Mouse (Mus musculus) frontal cortex, postnatal 10 days (tissue): ENCODE results near the gene Tbc1d30.

ENCODE experiments used
- DNase-seq, 2 experiments: peaks; one replicate each; pipeline ENCODE4 v3.0.0; 2022; ENCODE audit warnings: low spot score in 2 of 2, mixed read lengths in 1 of 2

Tbc1d30 gene

DNA sequence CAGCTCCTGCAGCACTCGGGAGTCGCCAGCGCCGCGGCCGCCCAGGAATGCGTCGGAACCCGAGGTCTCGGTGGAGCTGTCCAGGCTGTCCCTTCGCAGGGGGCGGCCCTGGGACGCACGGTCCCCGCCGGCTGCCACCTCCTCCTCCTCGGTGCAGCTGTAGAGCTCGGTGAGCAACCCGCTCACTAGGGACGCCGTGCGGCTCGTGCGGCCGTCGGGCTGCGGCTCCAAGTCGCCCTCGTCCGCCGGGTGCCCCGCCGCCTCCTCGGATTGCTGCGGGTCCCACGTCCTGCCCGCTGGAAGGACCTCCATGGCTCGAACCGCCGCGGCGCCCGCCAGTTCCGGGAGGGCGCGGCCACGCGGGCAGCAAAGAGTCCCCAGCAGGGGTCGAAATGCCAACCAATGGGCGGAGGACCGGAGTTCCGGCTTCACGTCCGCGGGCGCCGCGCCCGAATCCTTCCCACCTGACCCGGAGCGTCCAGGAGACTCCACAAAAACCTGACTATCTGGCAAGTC is at the start of gene Tbc1d30:
Tbc1d30 (minus strand) TSS at position 213 of the 516 bp plus-strand sequence.
- no peak for DNase-seq

DNA sequence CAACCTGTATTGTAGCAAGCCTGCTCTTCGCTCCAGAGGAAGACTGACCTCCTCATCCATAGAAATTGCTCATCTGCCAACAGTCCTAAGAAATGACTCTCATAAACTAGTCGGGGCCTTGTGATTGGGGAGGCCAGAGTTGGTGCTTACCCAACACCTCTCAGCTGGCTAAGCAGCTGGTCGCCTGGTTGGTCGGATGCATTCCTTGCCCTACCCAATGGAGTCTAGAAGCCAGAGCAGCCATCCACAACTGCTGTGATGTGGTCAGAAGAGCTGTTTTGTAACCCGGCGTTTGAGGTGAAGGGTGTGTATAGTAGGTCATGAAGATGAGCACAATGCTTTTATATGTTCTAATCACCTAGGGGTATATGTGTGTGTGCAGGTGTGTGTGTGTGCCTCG is 47.5 kb upstream of the Tbc1d30 start:
- no peak for DNase-seq

DNA sequence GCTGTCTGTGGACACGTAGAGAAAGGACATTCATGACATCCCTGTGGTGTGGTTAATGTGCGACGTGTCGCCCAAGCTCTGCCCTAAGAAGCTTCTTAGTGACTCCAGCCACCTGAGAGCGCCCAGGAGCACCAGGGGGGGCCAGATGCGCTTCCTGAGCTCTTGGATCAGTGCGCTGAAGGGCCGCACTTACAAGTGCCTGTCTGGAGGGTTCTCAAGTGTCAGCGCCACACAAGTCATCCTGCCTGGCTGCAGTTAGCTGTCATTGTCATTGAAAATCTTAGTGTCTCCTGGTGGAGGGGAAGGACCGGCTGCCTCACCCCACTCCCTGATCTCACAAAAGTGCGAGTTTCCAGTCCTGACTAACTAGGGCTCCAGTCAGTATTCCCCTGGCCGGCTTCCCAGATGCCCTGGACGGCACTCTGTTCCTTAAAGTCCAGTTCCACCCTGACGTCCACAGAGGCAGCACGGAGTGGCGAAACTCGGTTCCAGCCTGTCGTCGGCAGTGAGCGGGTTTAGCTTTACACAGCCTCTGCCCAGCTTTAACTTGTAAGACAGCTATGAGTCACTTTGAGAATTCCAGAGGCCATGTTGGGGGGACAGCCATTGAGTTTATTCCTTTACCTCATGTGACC is 44.6 kb upstream of the Tbc1d30 start:
- DNase-seq, result no peak

DNA sequence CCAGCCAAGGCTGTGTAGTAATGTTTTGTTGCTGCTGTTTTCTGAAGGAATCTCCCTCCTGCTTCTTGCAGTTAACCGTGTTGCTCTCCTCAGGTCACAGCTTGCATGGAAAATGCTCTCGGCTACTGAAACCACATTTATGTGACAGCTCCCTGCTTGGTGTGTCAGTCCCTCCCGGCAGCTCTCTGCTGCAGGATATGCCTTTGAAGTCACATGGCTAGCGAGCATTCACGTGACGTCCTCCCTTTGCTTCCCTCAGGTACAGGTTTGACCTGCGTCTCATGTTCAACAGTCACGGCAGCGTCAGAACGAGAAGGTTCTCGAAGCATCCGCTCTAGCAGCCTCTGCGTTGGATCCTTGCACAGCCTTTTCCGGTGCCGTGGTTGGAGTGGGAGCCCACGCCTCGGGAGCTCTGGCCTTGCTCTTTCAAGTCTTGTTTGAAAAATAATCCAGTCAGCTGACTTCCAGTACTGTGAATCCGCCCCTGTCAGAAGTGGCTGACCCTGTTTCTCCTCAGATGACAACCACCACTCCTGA is 43.8 kb upstream of the Tbc1d30 start:
- no peak for DNase-seq

DNA sequence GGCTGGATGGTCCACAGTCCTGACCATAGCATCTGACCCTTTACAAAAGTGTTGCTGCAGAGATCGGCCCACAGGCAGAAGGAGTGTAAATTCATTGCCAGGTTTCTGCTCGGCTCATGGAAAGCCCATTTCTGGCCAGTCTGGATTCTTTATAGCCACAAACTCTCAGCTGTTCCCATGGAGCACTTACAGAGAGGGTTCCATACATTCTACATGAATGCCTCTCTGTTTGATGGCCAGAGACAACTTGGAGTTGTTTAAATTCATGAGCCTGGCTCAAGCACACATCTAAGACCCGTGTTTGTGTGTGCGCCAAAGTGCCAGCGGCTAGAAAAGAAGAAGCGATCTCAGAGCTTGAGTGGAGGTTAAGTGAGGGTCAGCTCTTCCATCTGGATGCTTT is 43.2 kb upstream of the Tbc1d30 start:
- no peak for DNase-seq

DNA sequence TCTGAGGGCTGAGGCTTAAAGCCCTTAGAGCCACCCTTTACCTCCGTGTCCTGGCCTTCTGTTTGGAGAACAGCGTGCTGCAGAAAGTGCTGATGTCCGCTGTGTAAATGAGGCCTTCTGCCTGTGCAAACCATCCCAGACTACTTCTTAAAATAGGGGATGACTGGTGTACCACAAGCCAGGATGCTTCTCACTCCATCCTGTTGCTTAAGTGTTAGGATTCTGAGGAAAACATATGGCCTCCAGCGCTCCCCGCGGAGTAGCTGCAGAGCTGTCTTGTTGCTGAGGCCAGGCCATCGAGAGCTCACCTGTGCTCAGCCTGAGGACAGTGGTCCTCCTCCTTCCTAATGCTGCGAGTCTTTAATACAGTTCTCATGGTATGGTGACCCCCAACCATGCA is 40.8 kb upstream of the Tbc1d30 start:
- DNase-seq, result no peak

DNA sequence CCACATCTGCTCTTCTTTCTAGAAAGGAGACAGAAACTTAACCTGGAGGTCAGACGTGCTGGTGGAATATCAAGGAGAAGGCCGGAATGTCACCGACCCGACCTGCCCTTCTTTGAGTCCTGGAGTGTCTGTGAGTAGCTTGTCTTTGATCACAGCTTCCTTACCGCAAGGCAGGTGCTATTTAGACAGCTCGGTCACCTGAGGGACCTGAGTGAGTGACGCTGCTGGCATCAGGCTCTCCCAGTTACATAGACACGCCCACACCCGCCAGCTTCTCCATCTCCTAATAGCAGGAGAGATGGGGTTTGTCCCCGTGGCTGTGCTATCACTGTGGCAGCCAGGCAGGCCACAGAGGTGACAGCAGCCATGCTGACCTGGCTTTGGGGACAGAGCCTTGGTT is 39.5 kb upstream of the Tbc1d30 start:
- no peak for DNase-seq

DNA sequence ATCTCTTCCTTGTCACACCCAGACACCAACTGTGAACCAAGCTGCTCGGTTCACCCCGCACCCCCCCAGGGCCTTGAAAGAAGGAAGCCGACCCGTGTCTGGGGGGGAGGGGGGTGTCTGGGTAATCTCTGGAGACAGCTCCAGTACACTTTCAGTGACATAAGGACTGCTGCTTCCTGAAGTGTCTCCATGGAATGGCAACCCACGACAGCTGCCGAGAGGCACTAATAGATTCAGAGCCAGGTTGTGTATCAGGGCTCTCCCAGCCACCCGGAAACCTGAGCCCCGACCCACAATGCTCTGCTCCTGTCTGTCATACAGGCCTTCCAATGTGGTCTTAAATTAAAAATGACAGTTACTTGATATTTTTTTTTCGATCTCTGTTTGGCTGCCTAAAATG is 35.3 kb upstream of the Tbc1d30 start:
- no peak for DNase-seq

DNA sequence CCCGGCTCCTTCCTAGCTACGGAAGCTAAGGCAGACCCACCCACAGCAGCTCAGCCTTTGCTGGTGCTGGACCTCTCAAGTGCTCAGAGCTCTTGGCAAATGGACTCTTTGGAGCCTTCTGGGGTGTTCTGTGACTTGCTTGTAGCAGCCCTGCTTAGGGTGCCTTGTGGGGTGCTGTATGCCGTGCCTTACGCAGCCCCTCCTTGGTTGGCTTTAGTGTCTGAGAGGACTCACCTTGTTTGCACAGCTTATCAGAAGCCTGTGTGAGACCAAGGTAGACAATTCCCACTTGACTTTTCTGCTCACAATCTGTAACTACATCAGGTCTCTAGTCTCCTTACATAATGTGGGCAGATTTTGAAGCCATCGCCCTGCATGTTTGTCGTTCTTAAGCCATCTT is 34.6 kb upstream of the Tbc1d30 start:
- no peak for DNase-seq

DNA sequence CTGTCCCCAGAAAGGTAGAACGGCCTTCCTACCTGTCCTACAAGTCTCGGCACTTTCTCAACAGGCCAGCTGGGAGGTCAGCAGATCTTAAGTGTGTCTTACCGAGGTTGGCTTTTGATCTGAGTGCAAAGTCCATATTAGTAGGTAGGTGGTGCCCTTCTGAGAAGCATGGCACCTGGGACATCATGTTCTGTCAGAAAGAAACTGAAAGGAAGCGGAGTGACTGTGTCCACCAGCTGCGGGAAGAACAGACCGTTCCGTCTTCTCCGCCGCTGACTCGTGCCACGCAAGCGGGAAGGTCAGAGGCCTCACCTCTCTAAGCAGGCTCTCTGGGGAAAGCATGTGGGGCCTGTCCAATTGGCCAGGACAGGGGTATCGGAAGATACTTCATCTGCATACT is 33.6 kb upstream of the Tbc1d30 start:
- no peak for DNase-seq

DNA sequence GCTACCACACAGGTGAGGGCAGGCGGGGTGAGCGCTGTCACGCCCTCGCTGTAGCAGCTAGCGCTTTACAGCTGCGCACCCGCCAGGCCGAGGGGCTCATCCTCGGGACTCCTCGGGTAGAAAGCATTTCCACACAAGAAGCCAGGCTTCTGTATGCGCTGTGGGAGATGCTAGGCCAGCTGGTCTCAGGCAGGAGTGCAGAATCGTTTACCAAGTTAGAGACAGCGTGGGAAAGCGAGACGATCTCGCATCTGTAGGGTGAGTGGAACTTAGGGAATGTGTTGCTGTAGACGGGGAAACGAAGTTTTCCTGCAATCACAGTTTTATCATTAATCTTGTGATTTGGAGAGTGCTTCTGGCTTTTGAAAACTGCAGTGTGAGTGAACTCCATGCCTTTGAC is 30.2 kb upstream of the Tbc1d30 start:
- no peak for DNase-seq

DNA sequence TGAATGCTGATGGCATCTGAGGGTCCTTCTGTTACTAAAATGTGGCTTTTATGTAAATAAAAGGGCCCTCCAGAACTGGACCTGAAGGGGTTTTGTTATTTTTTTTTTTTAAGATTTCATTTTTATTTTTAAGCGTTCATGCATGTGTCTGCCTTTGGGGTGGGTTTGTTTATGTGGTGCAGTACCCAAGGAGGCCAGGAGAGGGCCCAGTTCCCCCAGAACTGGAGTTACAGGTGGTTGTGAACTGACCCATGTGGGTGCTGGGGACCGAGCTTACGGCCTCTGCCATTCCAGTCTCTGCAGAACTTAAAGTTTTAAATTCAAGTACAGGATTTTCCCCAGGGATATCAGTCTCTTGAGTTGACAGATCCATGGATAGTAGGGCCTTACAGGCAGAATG is 28.3 kb upstream of the Tbc1d30 start:
- no peak for DNase-seq

DNA sequence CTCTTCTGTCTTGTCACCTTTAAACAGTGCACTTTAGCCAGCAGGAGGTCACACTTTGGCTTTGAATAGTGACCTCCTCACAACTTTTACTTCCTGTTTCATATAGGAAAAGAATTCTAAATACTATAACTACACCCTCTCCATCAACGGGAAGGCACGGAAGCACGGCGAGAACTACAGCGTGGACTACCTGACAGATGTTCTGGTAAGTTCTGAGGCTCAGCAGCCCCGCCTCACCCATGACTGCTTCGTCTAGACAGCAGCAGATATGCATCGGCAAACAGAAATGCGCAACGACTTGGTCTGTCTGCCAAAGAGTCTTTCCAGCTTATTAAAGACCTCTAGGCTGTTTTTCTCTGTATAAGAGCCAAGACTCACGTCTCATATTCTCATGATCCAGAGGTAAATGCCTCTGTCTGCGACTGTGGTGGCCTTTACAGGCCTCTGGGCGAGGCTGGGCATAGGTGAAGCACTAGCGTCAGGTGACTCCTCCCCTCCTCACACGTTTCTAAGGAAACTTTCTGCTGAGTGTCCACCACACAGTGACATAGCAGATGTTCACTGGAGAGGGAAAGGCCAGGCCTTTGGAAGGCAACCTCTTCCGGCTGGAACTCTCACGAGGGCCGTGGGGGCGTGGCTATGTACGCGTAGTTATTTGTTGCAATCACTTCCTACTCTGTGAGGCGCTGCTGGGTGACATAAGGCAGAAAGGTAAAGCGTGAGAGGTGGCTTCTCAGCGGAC is 25.6 kb upstream of the Tbc1d30 start:
- no peak for DNase-seq

DNA sequence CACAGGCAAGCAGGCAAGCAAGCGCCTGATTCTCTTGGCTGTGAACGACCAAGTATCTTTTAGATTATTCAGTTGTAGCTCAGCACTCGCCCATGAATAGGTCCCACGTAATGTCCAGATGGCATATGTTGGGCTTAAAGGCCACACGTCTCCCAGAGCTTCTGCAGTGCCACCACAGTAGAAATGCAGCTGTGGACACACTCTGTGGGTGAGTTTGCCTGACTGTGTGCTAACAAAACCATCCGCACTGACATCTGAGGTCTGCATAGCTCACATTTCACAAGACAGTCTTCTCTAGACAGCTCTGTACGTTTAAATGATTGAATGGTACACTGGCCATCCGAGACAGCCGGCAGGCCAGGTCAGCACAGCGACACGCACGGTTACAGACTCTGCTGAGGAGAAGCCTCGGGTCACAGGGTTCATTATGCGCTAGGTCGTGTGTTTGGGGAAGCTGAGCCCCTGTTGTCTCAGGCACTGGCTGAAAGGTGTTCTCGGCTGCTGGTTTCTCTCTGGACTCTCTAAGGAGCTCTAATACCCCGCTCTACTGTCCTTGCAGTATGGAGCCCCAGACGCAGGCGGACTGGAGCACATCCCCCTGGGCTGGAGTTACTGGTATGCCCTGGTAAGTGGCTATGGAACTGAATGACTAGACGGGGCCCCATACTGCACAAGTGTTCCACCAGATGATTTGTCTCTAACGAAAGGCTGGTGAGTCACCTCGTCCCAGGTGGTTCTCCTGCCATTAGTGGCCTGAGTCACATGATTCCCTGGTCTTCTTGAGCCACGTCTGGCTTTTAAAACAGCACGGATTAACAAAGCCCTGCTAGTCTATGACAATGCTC is 24.8 kb upstream of the Tbc1d30 start:
- DNase-seq, result no peak

DNA sequence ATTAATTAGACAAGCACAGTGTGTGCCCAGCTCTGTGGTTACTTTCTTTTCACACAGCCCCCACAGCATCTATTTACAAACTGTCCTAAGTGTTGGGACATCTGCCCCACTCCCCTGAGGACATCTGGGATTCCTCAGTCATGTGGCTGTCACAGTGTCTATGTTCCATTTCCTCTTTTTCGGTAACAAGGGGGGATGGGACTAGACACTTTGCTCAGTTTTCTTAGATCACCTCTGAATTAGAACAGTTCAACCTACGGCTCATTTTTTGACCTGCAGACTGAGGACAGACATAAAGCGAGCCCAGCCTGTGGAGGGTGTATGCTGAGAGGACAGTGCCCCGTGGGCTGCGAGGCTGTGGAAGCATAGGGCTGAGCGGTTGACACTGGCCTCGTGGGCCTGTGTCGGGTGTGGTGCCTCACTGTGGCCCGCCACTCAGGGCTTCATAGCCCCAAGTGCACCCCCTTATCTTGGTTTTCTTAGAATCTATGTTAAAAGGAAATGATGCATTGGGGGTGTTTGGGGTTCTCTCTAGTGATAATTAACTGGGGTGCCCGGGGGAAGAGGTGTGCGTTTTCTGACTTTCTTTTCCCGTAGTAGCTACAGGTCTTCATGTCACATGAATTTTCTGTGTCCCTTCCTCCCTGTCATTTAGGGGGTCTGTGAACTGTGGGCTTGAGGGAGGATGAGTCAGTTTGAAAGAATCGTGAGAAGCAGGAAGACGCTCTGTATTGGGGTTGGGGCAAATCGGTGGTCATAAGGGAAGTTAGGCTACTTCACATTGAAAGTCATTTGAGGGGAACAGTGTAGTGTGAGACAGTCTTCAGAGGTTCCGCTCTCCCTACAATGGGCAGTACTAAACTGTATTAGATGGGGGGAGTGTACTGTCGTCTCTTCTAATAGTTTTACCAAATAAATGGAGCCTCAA is 23.9 kb upstream of the Tbc1d30 start:
- no peak for DNase-seq

DNA sequence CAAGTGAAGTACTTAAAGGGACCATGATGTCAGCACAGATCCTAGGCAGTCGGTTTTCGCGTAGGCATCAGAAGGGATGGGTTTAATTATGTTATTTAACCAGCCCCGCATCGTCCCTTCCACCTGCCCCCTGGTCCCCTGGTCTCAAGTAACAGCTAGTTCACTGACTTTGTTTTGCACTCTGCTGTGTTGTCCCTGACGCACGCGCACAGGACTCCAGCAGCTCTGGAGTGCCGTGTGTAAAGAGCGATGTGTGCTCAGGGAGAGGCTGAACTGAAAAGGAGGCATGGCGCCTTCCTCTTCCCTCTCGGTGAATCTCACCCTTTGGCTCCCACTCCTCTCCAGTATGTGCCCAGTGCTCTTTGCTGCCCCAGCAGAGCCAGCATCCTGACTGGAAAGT is 22.9 kb upstream of the Tbc1d30 start:
- no peak for DNase-seq

DNA sequence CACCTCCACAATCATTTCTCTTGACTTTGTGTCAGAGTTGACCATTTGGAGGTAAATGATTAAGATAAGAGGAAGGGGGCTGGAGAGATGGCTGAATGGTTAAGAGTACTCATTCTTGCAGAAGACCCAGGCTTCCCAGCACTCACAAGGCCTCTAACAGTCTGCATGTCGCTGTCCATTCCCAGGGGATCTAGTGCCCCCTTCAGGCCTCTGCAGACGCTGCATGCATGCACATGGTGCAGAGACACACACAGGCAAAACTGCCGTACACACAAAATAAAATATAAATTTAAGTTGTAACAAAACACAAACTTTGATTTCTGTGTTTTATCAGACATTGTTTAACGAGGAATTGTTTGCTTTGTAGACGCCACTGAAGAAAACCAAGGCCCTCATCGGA is 19.7 kb upstream of the Tbc1d30 start:
- no peak for DNase-seq

DNA sequence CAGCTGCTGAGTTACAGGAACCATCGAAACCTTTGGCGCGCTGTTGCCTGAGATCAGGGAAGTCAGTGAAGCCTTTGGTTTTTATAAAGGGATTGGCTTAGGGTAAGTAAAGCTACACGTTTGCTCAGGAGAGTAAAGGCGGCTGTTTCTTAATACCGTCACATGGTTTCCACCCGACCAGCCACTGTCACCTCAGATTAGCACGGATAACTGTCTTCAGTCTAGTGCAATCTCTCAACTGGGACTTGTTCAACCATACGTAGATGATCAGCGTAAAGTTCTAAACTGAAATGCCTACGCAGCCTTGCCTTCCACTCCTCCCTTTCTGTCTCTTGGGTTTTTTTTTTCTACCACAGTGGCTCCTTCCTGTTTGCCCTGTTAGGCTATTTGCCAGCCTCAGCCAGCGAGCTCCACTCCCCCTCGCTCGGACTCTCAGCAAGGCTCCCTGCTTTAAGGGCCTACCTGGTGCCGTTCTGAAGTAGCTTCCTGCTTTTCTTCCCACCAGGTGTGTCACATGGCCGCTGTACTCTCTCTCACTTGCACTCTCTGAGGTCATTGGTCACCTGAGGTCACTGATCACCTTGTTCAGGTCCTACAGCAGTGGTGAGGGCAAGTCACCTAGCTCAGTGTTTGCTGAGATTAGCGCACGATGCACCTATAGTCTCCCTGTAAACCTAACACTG is 17.8 kb upstream of the Tbc1d30 start:
- DNase-seq, result no peak

DNA sequence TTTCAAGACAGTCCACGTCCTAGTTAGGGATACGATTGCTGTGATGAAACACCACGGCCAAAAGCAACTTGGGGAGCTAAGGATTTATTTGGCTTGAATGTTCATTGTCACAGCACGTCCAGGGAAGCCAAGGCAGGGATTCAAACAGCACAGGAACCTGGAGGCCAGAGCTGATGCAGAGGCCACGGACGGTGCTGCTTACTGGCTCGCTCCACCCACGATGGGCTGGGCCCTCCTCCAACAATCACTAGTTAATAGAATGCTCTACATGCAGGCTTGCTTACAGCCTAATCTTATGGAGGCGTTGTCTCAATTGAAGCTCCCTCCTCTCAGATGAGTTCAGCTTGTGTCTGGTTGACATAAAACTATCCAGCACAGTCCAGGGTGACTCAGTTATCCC is 16.7 kb upstream of the Tbc1d30 start:
- no peak for DNase-seq

DNA sequence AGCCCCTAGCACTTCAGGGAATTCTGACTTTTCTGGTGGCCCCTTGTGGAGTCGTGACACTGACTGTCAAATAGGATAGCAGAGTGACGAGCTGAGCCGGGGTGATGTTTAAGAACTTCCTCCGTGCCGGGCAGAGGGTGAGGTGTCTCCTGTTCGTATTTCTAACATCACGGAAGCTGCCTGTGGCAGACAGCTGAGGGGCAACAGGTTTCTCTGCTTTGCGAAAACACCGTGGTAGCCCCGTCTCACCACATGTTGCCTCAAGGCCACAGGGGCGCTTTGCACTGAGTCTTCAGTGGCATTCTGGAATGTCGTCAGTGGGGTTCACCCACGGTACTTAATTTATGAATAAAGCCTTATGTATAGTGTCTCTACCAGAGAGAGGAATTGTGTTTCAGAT is 16.2 kb upstream of the Tbc1d30 start:
- DNase-seq, result no peak
